Mouse (Mus musculus): ENCODE measurements around the gene Tmcc1. TPM values are rescaled to one million over a fixed set of nuclear protein-coding genes. Genes with fewer than 3 reads are reported as not detected.
A peak's percentile ranks its signal among the peaks of the same experiment; 100 is the strongest.
"Not testable (repeated sequence)": the region's sequence is repeated elsewhere in the genome, so short reads cannot be mapped to it uniquely, and the experiment has no call there.

Gene Tmcc1
- 10 to 100 TPM; 32.3 to 37.7 TPM for total RNA-seq (2021)

DNA sequence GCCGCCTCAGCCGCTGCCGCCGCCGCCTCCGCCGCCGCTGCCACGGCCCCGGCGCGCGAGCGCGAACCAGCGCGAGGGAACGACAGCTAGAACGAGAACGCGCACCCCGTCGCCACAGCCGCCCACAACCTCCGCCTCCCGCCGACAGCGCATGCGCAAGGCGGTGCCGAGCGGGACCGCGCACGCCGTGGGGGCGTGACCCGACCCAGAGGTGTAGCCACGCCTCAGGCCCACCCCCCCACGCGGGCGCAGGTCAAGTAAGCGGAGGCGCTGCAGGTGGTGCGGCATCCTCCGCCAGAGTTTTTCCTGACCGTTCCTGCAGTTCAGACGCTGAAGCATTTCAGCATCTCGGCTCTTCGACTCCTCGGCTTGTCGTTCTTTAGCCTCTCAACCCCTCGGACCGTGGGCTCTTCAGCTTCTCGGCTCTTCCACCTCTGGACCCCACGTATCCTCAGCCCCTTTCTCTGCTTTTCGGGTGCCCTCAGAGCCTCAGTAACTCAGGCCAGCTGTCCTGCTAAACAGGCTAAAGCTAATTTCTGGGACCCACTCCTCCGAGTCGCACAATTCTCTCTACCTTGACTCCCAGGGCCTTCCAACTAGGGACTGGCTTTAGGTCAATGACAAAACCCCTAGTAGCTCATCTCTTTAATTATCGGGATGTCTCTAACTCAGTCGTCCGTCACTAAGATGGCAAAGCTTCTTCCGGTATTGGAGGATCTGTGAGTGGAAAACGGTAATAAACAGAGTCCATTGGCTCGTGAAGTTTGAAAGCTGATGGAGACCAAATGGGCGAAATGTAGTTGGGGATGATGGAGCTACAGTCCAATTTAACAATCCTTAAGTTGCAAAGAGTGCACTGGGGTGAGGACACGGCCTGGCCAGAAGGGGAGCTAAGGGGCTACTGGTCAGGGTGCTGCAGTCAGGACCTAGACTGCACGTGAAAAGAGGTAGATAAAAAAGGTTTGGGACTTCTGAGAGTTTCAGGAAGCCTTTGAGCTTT lies at the start of gene Tmcc1:
Tmcc1 (minus strand) TSS at position 93 of the 1,000 bp plus-strand sequence.
- DNase-seq, result peak; percentile 99
- intact Hi-C loops (cut with DNase I), result loop anchor here (5.0 kb wide), 1 partner anchor 51 kb away; no protein-coding TSS in a partner anchor

- no peak for DNase-seq
- intact Hi-C loops (cut with DNase I), result no loop called here
These were observed 47.1 kb upstream of the Tmcc1 start for GRCm38 (mm10) chr6:116240371-116240770.

- no peak for DNase-seq
- intact Hi-C loops (cut with DNase I), result no loop called here
These were observed 44.8 kb upstream of the Tmcc1 start for GRCm38 (mm10) chr6:116238083-116238482.

- no peak for DNase-seq
- intact Hi-C loops (cut with DNase I), result no loop called here
These were observed 42.0 kb upstream of the Tmcc1 start for GRCm38 (mm10) chr6:116235336-116235735.

- DNase-seq; intact Hi-C loops (cut with DNase I): not testable (repeated sequence)
These were observed 41.5 kb upstream of the Tmcc1 start for GRCm38 (mm10) chr6:116234821-116235220.

- intact Hi-C loops (cut with DNase I), result loop anchor here (2.0 kb wide), 1 partner anchor 218 kb away; no protein-coding TSS in a partner anchor
These were observed 35.7 kb upstream of the Tmcc1 start for GRCm38 (mm10) chr6:116228785-116229525.

GRCm38 (mm10) chr6:116227767-116228166 lies 34.5 kb upstream of the Tmcc1 start:
- intact Hi-C loops (cut with DNase I), result loop anchor here (2.0 kb wide), 1 partner anchor 217 kb away; no protein-coding TSS in a partner anchor
- DNase-seq, result peak; percentile 30 to 47

More at GRCm38 (mm10) chr6:116228785-116229525, 35.7 kb upstream of the Tmcc1 start:
- peak; percentile 74 to 77 for DNase-seq

DNA sequence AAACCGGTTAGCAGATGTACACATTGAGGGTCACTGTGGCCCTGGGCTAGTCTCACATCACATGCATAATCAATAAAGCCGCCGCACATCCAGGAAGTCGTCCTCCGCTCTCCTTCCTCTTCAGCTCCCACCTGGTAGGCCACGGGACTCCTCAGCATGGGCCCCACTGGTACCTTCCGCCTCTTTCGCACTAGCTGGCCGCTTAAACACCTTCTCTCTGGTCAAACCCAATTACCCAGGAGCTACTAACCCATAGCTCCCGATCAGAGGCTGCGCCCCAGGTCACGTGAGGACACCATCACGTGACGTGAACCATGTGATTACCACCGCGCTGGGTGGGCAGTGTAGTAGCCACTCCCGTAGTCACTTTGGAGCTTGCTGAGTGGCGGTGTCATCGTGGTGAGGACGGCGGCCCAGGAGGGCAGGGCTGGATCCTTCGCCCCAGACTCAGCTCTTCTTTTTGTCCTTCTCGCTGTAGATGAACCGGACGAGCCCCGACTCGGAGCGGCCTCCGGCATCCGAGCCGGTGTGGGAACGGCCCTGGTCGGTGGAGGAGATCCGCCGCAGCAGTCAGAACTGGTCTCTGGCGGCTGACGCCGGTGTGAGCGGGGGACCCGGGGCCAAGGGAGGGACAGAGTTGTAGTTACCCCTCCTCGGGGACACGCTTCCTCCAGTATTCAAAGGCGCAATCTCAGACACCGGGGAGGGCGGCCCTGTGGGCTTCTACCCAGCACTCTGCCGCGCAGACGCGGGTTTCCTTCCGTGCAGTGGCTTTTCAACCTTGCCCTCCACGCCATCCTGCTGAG lies 14.6 kb upstream of the Tmcc1 start, which contains the start of gene Washc2:
Washc2 (plus strand) TSS at position 310 of the 806 bp plus-strand sequence.
- intact Hi-C loops (cut with DNase I), result no loop called here
- DNase-seq, result peak; percentile 93 to 95

GRCm38 (mm10) chr6:116199682-116200081 lies 6.4 kb upstream of the Tmcc1 start:
- intact Hi-C loops (cut with DNase I), result no loop called here

GRCm38 (mm10) chr6:116198173-116198572 lies 4.9 kb upstream of the Tmcc1 start:
- no peak for DNase-seq
- intact Hi-C loops (cut with DNase I), result no loop called here

More at GRCm38 (mm10) chr6:116199682-116200081, 6.4 kb upstream of the Tmcc1 start:
- no peak for DNase-seq

GRCm38 (mm10) chr6:116195811-116196210 lies 2.5 kb upstream of the Tmcc1 start:
- no peak for DNase-seq
- intact Hi-C loops (cut with DNase I), result no loop called here

DNA sequence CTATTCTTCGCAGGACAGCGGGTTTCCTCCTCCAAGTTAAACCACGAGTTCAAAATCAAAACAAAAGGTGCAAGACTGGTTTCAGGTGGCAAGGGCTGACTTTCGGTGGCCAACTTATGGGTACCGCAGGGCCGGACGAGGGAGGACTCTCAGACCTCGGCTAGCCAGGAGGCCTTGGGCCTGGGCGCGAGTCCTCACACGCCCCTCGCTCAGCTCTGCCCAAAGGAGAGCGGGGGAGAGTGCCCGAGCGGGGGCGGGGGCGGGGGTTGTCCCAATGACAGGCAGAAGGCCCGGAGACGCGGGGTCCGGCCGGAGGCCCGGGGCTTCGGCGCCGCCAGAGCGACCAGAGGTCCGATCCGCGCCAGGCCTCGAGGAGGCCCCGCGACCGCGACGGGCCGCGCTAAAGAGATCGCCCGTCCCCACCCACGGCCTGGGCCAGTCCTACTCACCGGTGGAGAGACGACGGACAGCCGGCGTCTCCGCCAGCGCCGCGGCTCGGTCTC lies 426 bp downstream of the Tmcc1 start:
- intact Hi-C loops (cut with DNase I), result loop anchor here (5.0 kb wide), 1 partner anchor 51 kb away; no protein-coding TSS in a partner anchor
- DNase-seq, result no peak

GRCm38 (mm10) chr6:116189417-116189816 lies 3.9 kb downstream of the Tmcc1 start:
- intact Hi-C loops (cut with DNase I), result no loop called here
- no peak for DNase-seq

DNA sequence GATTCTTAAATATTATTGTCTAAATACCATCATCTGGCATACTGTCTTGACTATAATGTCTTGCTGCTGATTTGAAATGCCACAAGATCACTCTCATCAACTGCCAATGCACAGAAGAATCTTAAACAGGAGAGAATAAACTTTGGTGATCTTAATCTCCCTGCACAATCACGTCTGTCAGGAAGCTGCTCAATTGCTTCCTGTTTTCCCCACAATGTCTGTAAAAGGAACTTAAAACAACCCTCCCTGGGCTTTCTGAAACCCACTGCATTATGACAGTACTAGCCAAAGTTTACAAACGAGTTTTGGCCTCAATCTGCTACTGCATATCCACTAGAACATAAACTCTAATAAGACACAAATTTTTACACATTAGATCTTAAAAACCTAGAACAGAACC lies 6.8 kb downstream of the Tmcc1 start:
- intact Hi-C loops (cut with DNase I), result no loop called here
- DNase-seq, result no peak

- intact Hi-C loops (cut with DNase I), result no loop called here
- no peak for DNase-seq
These were observed 9.8 kb downstream of the Tmcc1 start for GRCm38 (mm10) chr6:116183509-116183908.

DNA sequence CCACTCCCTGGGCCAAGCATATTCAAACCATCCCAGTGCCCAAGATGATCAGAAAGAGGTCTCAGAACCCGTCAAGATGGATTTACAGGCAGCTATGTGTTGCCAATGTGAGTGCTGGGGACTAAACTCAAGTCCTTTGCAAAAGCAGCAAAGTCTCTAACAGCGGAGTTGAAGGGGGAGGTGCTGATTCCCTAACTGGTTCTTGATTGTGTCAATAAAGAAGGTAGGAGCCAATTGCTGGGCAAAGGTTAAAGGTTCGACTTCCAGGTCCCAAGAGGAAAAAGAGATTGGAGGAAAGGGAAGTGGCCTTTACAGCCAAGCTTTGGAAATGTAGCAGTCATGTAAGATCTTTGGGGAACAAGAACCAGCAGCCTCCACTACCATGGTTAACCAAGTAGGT lies 12.6 kb downstream of the Tmcc1 start:
- DNase-seq, result no peak
- intact Hi-C loops (cut with DNase I), result no loop called here

DNA sequence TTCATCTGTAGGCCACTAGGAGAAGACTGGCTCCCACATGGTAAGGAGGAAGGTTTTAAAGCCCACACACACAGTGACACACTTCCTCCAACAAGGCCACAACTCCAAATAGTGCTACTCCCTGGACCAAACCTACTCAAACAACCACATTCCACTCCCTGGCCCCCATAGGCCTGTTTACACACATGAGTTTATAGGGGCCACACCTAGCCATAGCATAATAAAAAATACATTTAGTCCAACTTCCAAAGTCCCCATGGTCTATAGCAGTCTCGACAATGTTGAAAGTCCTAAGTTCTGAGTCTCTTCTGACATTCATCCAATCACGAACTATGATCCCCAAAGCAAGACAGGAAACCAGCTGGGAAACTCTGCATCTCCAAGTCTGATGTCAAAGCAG lies 14.9 kb downstream of the Tmcc1 start:
- DNase-seq, result no peak
- intact Hi-C loops (cut with DNase I), result no loop called here

DNA sequence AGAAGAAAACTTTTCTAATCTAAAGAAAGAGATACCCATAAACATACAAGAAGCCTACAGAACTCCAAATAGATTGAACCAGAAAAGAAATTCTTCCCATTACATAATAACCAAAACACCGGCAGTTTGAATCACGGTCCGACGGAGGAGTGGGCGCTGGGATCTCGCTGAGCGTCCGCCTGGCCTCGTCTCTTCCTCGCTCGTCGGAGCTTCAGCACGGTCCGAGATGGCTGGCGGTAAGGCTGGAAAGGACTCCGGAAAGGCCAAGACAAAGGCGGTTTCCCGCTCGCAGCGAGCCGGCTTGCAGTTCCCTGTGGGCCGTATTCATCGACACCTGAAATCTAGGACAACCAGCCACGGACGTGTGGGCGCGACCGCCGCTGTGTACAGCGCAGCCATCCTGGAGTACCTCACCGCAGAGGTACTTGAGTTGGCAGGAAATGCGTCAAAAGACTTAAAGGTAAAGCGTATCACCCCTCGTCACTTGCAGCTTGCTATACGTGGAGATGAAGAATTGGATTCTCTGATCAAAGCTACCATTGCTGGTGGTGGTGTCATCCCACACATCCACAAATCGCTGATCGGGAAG lies 19.7 kb downstream of the Tmcc1 start:
- intact Hi-C loops (cut with DNase I); DNase-seq: not testable (repeated sequence)

DNA sequence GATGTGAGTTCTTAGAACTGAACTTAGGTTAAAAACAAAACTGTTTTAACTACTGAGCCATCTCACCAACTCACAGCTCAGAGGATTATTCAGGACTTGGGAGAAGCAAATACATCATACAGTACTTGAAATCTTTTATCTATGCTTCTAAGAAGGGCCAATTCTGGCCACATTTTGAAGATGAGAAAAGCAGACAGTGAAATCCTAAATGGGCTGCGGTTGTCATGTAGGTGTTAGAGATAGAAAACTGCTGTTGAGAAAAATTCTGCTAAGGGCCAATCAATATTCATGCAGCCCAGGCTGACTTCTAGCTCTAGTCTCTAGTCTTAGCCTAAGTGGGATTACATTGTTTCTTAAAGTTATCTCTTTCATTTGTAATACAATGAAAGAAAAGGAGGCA lies 26.9 kb downstream of the Tmcc1 start:
- intact Hi-C loops (cut with DNase I), result no loop called here
- DNase-seq, result no peak
